Mouse (Mus musculus): ENCODE data around the gene Twist1. TPM values are rescaled to one million over a fixed set of nuclear protein-coding genes. Genes with fewer than 3 reads are reported as not detected.
A peak's percentile ranks its signal among the peaks of the same experiment; 100 is the strongest.

The Twist1 gene
- not detected in 2 replicates for total RNA-seq (2017)

DNA sequence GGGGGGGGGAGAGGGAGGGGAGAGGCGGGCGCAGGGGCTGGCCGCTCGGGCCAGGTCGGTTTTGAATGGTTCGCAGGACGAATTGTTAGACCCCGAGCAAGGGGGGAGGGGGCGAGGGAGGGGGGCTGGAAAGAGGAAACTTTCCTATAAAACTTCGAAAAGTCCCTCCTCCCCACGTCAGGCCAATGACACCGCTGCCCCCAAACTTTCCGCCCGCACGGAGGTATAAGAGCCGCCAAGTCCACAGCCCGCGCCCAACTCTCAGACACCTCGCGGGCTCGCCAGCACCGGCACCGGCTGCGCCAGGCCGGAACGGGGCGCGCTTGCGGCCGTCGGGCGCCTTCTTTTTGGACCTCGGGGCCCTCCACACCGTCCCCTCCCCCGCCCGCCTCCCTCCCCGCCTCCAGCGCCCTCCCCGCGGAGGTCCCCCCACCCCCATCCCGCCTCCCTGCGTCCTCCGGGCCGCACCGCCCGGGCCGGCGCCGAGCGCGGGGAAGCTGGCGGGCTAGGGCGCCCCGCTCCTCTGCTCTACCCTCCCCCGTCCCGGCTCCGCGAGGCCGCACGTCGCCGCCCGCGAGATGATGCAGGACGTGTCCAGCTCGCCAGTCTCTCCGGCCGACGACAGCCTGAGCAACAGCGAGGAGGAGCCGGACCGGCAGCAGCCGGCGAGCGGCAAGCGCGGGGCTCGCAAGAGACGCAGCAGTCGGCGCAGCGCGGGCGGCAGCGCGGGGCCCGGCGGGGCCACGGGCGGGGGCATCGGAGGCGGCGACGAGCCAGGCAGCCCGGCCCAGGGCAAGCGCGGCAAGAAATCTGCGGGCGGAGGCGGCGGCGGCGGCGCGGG lies at the start of gene Twist1:
Twist1 (plus strand) TSS at position 272 of the 841 bp plus-strand sequence.
- ATAC-seq (replicated peaks; ENCODE audit: low read depth, poor library complexity, severe bottlenecking) = no peak

- no peak for ATAC-seq (replicated peaks; ENCODE audit: low read depth, poor library complexity, severe bottlenecking)
Measured at GRCm38 (mm10) chr12:33926751-33927150, 30.7 kb upstream of the Twist1 start.

- ATAC-seq (replicated peaks; ENCODE audit: low read depth, poor library complexity, severe bottlenecking) = no peak
Measured at GRCm38 (mm10) chr12:33927334-33928098, 30.0 kb upstream of the Twist1 start.

DNA sequence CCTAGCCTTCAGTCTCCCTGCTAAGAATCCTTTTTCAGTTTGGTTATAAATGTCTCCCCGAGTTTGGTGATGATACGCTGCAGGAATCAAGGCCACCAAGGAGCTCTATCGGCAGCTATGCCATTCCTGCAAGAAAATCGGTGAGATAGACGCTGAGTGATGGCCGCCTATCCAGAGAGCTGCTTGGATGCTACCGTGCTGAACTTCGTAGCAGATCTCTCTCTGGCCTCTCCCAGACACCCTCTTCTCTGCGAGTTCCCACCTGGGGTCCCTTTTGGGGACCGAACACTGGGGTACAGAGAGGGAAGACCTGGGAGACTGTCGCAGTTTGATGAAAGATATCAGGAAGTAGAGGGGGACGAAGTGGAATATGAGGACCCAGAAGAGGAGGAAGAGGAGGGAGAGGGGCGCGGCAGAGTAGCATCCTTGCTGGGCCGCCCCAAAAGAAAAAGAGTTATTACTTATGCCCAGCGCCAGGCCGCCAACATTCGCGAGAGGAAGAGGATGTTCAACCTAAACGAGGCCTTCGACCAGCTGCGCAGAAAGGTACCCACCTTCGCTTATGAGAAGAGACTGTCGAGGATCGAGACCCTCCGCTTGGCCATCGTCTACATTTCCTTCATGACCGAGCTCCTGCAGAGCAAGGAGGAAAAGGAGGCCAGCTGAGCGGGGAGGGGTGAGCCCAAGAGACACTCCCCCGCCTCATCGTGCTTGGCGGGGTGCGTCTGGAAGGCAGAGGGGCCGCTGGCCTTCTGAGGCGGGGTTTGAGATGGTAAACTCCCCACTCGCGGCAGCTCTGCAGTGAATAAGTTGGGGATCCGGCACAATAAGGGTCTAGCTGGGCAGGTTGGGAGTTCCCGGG lies 28.9 kb upstream of the Twist1 start, which contains the start of gene Ferd3l:
Ferd3l (plus strand) TSS at position 95 of the 862 bp plus-strand sequence.
- ATAC-seq (replicated peaks; ENCODE audit: low read depth, poor library complexity, severe bottlenecking) = no peak

DNA sequence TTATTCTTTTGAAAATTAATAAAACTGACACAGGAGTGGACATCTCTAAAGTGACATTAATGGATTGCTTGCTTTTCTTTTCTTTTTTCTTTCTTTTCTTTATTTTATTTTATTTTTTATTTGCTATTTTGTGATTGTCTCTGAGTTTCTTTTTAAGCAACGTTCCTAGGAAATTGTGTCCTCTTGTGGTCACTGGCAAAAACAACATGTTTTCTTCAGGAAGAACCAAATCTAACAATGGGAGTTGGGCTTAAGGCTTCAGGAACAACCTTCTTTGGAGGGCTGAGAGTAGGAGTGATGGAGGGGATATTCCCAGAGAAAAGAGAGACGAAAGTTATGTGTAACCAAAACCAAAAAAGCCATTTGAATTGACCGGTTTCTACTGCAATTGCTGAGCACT lies 4.6 kb upstream of the Twist1 start:
- no peak for ATAC-seq (replicated peaks; ENCODE audit: low read depth, poor library complexity, severe bottlenecking)

GRCm38 (mm10) chr12:33954931-33955565 lies 2.4 kb upstream of the Twist1 start:
- no peak for ATAC-seq (replicated peaks; ENCODE audit: low read depth, poor library complexity, severe bottlenecking)

GRCm38 (mm10) chr12:33955606-33956295 lies 1.7 kb upstream of the Twist1 start:
- no peak for ATAC-seq (replicated peaks; ENCODE audit: low read depth, poor library complexity, severe bottlenecking)

GRCm38 (mm10) chr12:33956576-33957399 lies 683 bp upstream of the Twist1 start:
- ATAC-seq (replicated peaks; ENCODE audit: low read depth, poor library complexity, severe bottlenecking) = 0 out of 2 replicates have a peak, but pooled peaks have one; percentile 23

GRCm38 (mm10) chr12:33958241-33959194 lies 1.0 kb downstream of the Twist1 start:
- peak; percentile 69 for ATAC-seq (replicated peaks; ENCODE audit: low read depth, poor library complexity, severe bottlenecking)

DNA sequence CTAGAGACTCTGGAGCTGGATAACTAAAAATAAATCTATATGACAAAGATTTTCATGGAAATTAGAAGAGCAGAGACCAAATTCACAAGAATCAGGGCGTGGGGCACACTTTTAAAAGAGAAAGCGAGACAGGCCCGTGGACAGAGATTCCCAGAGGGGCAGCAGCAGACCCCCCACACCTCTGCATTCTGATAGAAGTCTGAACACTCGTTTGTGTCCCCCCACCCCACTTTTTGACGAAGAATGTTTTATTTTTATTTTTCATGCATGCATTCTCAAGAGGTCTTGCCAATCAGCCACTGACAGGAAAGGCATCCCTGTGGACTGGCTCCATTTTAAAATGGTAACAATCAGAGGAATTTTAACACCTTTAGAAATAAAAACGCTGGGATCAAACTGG lies 1.7 kb downstream of the Twist1 start:
- no peak for ATAC-seq (replicated peaks; ENCODE audit: low read depth, poor library complexity, severe bottlenecking)

DNA sequence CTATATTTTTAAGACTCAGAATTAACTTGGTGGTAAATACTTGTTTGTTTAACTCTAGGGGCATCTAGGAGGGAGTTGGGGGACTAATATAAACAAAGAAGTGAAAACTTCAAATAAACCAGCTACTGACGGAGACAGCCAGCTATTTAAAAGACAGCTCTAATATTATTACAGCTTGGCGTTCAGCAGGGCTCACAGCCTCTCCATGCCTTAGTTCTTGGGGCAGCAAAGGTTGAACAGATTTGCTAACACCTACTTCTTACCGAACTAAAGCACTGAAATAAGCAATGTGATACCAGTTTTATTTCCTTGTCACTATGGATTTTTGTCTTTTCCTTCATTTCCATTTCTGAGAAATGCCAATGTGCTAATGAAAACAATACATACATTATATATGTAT lies 2.4 kb downstream of the Twist1 start:
- no peak for ATAC-seq (replicated peaks; ENCODE audit: low read depth, poor library complexity, severe bottlenecking)

- ATAC-seq (replicated peaks; ENCODE audit: low read depth, poor library complexity, severe bottlenecking) = no peak
Measured at GRCm38 (mm10) chr12:33961013-33961412, 3.5 kb downstream of the Twist1 start.

- ATAC-seq (replicated peaks; ENCODE audit: low read depth, poor library complexity, severe bottlenecking) = no peak
Measured at GRCm38 (mm10) chr12:33962118-33962772, 4.8 kb downstream of the Twist1 start.

- ATAC-seq (replicated peaks; ENCODE audit: low read depth, poor library complexity, severe bottlenecking) = no peak
Measured at GRCm38 (mm10) chr12:33962773-33963130, 5.3 kb downstream of the Twist1 start.

GRCm38 (mm10) chr12:33963671-33964369 lies 6.3 kb downstream of the Twist1 start:
- no peak for ATAC-seq (replicated peaks; ENCODE audit: low read depth, poor library complexity, severe bottlenecking)

GRCm38 (mm10) chr12:33964427-33964826 lies 7.0 kb downstream of the Twist1 start:
- no peak for ATAC-seq (replicated peaks; ENCODE audit: low read depth, poor library complexity, severe bottlenecking)
